Mouse (Mus musculus): Measurements from ENCODE around the gene Hspb3.
A peak's percentile ranks its signal among the peaks of the same experiment; 100 is the strongest.

The Hspb3 gene

GRCm38 (mm10) chr13:113663151-113663779, at the start of gene Hspb3:
TSS of gene Hspb3 (minus strand) at chr13:113663676.
- DNase-seq (ENCODE audit: low spot score in 2 of 2): peak; percentile 38 to 49

GRCm38 (mm10) chr13:113713186-113713585, 49.7 kb upstream of the Hspb3 start:
- no peak for DNase-seq (ENCODE audit: low spot score in 2 of 2)

DNA sequence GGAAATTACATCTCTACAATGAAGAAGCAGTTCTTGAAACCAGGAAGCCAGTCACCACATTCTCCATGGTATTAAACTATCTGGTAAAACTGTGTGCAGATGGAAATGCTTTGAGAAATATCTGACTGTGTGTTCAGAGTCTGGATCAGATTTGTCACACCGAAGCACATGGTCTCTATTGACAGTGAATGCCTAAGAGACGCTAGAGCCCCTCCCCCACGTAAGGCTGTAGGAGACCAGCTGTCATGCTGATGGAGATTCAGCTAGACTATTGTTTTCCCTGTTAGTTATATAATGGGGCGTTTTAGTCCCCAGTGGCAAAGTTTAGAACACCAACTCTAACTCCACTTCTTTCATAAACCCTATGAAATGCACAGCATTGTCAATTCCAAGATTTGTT, 42.7 kb upstream of the Hspb3 start:
- DNase-seq (ENCODE audit: low spot score in 2 of 2): no peak

DNA sequence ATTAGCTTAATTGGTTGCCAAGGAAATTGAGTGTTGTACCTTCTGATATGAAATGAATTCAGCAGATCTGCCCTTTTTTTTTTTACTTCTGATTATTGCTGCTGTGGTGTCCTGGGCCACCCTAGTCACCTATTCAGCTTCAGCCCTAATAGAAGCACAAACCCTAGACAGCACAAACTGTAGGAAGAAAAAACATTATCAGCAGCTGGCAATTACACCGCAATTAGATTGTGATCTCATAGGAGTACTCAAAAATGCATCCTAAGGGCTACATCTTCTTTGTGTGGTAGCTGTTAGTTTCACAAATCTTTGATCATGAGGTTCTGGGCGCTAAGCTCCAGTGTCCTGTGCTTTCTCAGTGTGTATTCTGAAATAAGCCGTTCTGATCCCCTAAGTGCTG, 37.7 kb upstream of the Hspb3 start:
- no peak for DNase-seq (ENCODE audit: low spot score in 2 of 2)

DNA sequence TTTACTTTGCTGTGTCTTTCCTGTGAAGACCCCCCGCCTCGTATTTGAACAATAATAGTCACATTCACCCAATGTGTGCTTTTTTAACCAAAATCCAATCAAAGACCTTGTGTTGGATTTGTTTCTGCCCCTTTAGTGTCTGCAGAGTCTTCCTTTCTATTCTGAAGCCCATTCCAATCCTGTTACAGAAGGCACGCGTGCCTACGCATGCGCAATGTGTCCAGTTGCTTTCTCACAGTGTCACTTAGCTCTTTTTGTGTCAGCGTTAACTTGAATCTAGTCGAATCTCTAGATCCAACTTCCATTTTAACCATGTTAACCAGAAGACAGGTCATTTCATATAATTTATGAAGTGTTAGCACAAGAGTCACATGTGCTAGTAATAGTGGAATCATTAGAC, 36.5 kb upstream of the Hspb3 start:
- DNase-seq (ENCODE audit: low spot score in 2 of 2): no peak

GRCm38 (mm10) chr13:113699415-113699873, 36.0 kb upstream of the Hspb3 start:
- no peak for DNase-seq (ENCODE audit: low spot score in 2 of 2)

DNA sequence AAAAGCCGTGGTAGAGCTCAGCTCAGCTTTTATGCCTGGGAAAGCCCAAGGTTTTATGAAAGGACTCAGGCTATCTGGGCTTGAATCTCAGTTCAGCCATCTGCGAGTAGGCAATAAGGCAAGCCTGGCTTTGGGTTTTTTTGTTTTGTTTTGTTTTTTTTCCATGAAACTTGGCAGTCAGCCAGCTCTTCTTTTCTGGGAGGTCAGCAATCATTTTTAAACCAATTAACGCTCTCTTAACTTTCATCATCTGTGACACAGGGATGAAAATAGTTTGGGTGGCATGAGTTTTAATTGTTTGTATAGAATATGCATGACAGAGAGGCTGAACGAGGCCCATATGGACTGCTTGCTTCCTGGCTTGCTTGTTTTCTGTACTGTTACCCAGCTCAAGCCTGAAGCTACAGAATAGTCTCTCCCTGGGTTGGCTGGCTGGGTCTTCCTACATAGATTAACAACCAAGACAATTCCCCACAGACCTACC, 33.4 kb upstream of the Hspb3 start:
- DNase-seq (ENCODE audit: low spot score in 2 of 2): no peak

- peak; percentile 13 to 35 for DNase-seq (ENCODE audit: low spot score in 2 of 2)
Observed at GRCm38 (mm10) chr13:113693383-113693782, 29.9 kb upstream of the Hspb3 start.

GRCm38 (mm10) chr13:113691644-113692043, 28.2 kb upstream of the Hspb3 start:
- no peak for DNase-seq (ENCODE audit: low spot score in 2 of 2)

- DNase-seq (ENCODE audit: low spot score in 2 of 2): no peak
Observed at GRCm38 (mm10) chr13:113689883-113690282, 26.4 kb upstream of the Hspb3 start.

- DNase-seq (ENCODE audit: low spot score in 2 of 2): no peak
Observed at GRCm38 (mm10) chr13:113686691-113687121, 23.2 kb upstream of the Hspb3 start.

- no peak for DNase-seq (ENCODE audit: low spot score in 2 of 2)
Observed at GRCm38 (mm10) chr13:113682821-113683220, 19.3 kb upstream of the Hspb3 start.

DNA sequence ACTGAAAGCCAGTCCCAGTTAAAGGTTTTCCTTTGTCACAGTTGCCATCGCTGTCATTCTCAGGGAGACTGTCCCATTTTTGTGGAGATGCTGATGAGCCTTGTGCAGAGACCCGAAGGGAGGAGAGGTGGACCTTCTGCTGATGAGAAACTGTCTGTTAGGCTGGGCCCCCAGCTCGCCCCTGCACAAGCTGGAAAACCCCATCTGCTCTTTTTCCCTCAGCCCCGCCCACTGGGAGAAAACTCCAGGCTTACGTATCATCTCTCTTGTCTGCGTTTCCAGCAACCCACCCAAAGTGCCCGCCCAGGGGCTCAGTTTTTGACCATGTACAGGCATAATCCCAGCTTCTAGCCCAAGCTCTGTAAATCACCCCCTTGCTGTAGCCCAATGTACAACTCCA, 17.2 kb upstream of the Hspb3 start:
- DNase-seq (ENCODE audit: low spot score in 2 of 2): no peak

DNA sequence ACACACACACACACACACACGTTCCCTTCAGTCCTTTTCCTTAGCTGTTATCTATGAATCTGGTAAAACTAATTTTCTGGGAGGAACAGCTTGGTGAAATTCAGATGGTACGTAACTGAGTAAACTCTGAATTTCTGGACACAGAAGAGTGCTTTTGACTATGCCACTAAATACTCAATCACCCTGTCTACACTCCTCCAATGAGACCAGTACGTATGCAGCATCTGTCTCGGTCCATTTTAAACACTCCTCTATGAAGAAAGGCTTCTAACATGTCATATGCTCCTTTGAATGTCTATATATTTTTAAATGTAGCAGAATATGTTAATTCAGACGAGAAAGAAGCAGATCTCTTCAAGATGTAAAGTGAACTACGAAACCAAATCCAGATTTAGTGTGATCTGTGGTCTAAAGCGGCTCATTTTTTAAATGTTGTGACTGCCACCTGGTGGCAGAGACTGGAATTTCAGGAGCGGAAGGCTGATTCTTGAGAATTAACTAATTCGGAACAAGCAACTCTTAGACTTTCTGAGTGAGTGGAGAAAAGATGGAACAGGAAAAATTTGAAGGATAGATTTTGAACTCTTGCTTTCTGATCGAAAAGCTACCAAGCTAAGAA, 6.1 kb upstream of the Hspb3 start:
- DNase-seq (ENCODE audit: low spot score in 2 of 2): peak in 1 of 2 experiments; percentile 38

GRCm38 (mm10) chr13:113663883-113664282, 407 bp upstream of the Hspb3 start:
- no peak for DNase-seq (ENCODE audit: low spot score in 2 of 2)

DNA sequence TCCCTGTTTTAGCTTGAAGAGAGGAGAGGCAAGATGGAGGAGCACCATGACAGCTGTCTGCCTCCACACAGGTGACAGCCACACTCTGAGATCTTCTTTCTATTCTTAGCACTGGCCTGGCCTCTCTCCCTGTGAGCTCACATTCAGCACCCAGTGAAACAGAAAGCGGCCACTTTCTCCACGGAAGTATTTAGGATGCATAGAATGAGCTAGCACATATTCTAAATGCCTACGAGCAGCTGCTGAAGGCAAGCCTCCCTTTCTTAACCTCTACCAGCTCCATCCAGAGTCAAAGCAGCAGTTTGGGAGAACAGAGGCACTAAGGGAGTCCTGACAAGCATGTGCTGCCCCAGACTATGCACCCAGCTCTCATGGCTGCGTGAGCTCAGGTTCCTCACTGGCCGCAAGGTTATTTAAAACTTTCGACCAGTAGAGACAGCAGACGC, 1.6 kb downstream of the Hspb3 start:
- peak in 1 of 2 experiments; percentile 21 for DNase-seq (ENCODE audit: low spot score in 2 of 2)

DNA sequence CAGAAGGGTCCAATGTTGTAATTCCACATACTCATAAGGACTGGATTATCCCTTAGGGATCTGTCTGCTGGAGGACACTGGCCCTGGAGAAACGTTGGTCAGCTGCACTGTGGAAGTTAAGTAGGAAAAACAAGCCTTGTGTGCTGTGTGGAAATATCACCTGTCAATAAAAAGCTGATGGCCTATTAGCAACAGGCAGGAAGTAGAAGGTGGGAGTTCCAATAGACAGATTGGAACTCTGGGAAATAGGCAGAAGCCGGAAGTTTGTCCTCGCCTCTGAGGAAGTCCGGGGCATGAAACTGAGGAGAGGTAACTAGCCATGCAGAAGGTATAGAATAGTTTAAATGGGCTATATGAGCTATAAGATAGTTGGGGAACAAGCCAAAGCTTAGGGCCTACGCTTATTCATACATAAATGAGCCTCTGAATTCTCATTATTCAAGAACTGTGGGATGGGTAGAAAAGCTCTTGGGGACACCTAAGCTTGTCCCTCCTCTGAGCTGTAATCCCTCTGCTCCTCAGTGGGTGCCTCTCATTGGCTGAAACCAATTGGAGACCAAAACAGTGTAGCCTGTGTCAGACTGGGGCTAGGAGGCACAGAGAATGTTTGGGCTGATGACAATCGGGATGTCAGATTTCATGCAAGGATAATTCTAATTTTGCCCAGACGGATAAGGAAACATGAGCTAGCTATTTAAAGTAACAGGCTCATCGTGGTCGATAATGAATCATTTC, 2.7 kb downstream of the Hspb3 start:
- DNase-seq (ENCODE audit: low spot score in 2 of 2): peak; percentile 46 to 52

GRCm38 (mm10) chr13:113657204-113657603, 6.3 kb downstream of the Hspb3 start:
- no peak for DNase-seq (ENCODE audit: low spot score in 2 of 2)

- DNase-seq (ENCODE audit: low spot score in 2 of 2): no peak
Observed at GRCm38 (mm10) chr13:113656639-113657038, 6.8 kb downstream of the Hspb3 start.

GRCm38 (mm10) chr13:113655511-113655910, 8.0 kb downstream of the Hspb3 start:
- no peak for DNase-seq (ENCODE audit: low spot score in 2 of 2)

- no peak for DNase-seq (ENCODE audit: low spot score in 2 of 2)
Observed at GRCm38 (mm10) chr13:113640944-113641597, 22.4 kb downstream of the Hspb3 start.

DNA sequence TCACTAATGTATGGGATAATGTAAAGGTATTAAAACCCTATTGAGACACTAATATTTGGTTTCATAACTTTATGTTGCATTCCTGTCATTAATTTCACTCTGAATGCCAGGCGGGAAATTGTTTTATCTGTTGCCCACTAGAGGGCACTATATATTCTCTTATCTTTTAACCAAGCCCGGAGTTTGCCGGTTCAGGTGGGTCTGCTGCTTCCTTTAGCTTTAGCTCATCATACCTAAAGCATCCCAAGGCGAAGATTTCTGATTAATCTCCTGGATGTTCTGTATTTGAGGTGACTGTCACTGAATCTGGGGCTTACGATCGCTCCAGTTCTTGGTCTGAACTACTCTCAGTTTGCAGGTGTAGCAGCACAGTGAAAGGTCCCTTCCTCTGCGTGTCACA, 24.6 kb downstream of the Hspb3 start:
- no peak for DNase-seq (ENCODE audit: low spot score in 2 of 2)
